Mouse (Mus musculus) cerebellum, adult 2 months (tissue): Measurements from ENCODE around the gene Pawr.

Experiments
- CTCF ChIP-seq: fragments of 200-500 bp; IDR thresholded peaks from 2 replicates; pipeline ENCODE4 v1.5.1; 2011; ENCODE audit warnings: low read depth, mild to moderate bottlenecking, control low read depth, low read length, moderate library complexity, borderline replicate concordance; ENCODE audit not compliant: insufficient read depth
- POLR2A ChIP-seq: fragments of 200-500 bp; IDR thresholded peaks from 2 replicates; pipeline ENCODE4 v1.6.1; 2011; ENCODE audit warnings: low read length, control low read depth, borderline replicate concordance; ENCODE audit not compliant: insufficient read depth

- TF ChIP-seq CTCF = no peak
- no peak for TF ChIP-seq POLR2A
Observed at GRCm38 (mm10) chr10:108363932-108364331, 32.0 kb downstream of the Pawr start.
